Mouse (Mus musculus) liver, postnatal 0 days (tissue): ENCODE measurements around the gene 1810043G02Rik.

Experiments
- CTCF ChIP-seq: sonication (generic); IDR thresholded peaks from 2 replicates; pipeline ENCODE4 v1.5.1; 2016; ENCODE audit warnings: antibody characterized with exemption, low read depth
- EP300 ChIP-seq: IDR thresholded peaks from 2 replicates; pipeline ENCODE4 v1.6.1; 2016; ENCODE audit warnings: antibody characterized with exemption, low read depth, mild to moderate bottlenecking

GRCm38 (mm10) chr10:78007203-78007602, 28.9 kb downstream of the 1810043G02Rik start:
- TF ChIP-seq CTCF (no peak), EP300 (no peak)
